Mouse (Mus musculus): ENCODE results near the gene Pafah1b1. TPM values are rescaled to one million over a fixed set of nuclear protein-coding genes. Genes with fewer than 3 reads are reported as not detected.

Gene Pafah1b1
- polyA plus RNA-seq, 1 experiment from 2014 or later, result 45.8 TPM

- peaks cover 22% of the 10 kb centered on the region for H3K4me1 ChIP-seq (replicated peaks)
- H3K27me3 ChIP-seq, result no peaks in the 10 kb centered on the region
- no peaks in the 10 kb centered on the region for H3K9me3 ChIP-seq
- no peak for ATAC-seq (ENCODE audit: low FRiP score, low read depth)
- H3K4me3 ChIP-seq, result no peak overlapping the region
- H3K36me3 ChIP-seq, result no peaks in the 10 kb centered on the region
- no peak overlapping the region for H3K27ac ChIP-seq (replicated peaks)
- H3K4me2 ChIP-seq, result no peak overlapping the region
- H3K9ac ChIP-seq, result no peak overlapping the region
- 69% methylated on average over 5 of the region's 5 CpGs for WGBS
These were observed 89.8 kb downstream of the Pafah1b1 start for GRCm38 (mm10) chr11:74634490-74635275.

- Histone ChIP-seq H3K4me2 (no peak overlapping the region), H3K9me3 (no peaks in the 10 kb centered on the region), H3K36me3 (no peaks in the 10 kb centered on the region), H3K27ac (replicated peaks) (no peak overlapping the region), H3K27me3 (no peaks in the 10 kb centered on the region), H3K4me3 (no peak overlapping the region), H3K4me1 (replicated peaks) (peaks cover 3% of the 10 kb centered on the region), H3K9ac (no peak overlapping the region)
- no peak for ATAC-seq (ENCODE audit: low FRiP score, low read depth)
- WGBS, result 71% methylated on average over 7 of the region's 7 CpGs
These were observed 92.3 kb downstream of the Pafah1b1 start for GRCm38 (mm10) chr11:74631880-74632789.

GRCm38 (mm10) chr11:74627481-74627880, 97.0 kb downstream of the Pafah1b1 start:
- no peaks in the 10 kb centered on the region for H3K9me3 ChIP-seq
- H3K27me3 ChIP-seq, result no peaks in the 10 kb centered on the region
- 85% methylated on average over 3 of the region's 3 CpGs for WGBS
- ATAC-seq (ENCODE audit: low FRiP score, low read depth), result no peak
- H3K27ac ChIP-seq (replicated peaks), result no peak overlapping the region
- H3K4me2 ChIP-seq, result no peak overlapping the region
- no peak overlapping the region for H3K9ac ChIP-seq
- H3K36me3 ChIP-seq, result no peaks in the 10 kb centered on the region
- no peak overlapping the region for H3K4me3 ChIP-seq
- no peaks in the 10 kb centered on the region for H3K4me1 ChIP-seq (replicated peaks)

GRCm38 (mm10) chr11:74625333-74625732, 99.1 kb downstream of the Pafah1b1 start:
- no peak overlapping the region for H3K9ac ChIP-seq
- H3K27me3 ChIP-seq, result no peaks in the 10 kb centered on the region
- no peak overlapping the region for H3K4me2 ChIP-seq
- H3K27ac ChIP-seq (replicated peaks), result no peak overlapping the region
- peaks cover 5% of the 10 kb centered on the region for H3K4me1 ChIP-seq (replicated peaks)
- no peak for ATAC-seq (ENCODE audit: low FRiP score, low read depth)
- H3K36me3 ChIP-seq, result no peaks in the 10 kb centered on the region
- H3K4me3 ChIP-seq, result no peak overlapping the region
- no peaks in the 10 kb centered on the region for H3K9me3 ChIP-seq

Other genes with a start within 250 kb of the Pafah1b1 start
- 13.4 and 16.9 TPM in 2 replicates for gene Rap1gap2, start 113.8 kb downstream of the Pafah1b1 start, polyA plus RNA-seq (2015; fragmentation: Nextera tagmentation; extraction: Ambion mirVana)
- 3.5 and 4.0 TPM in 2 replicates for gene Ccdc92b, start 105.1 kb downstream of the Pafah1b1 start, polyA plus RNA-seq (2015; fragmentation: Nextera tagmentation; extraction: Ambion mirVana)
- 20.8 and 21.3 TPM in 2 replicates for gene Cluh, start 75.2 kb downstream of the Pafah1b1 start, polyA plus RNA-seq (2015; fragmentation: Nextera tagmentation; extraction: Ambion mirVana)
- gene Mettl16, start 46.2 kb upstream of the Pafah1b1 start, polyA plus RNA-seq (2015; fragmentation: Nextera tagmentation; extraction: Ambion mirVana), result 51.9 and 53.5 TPM in 2 replicates
- gene Mnt, start 106.2 kb upstream of the Pafah1b1 start, polyA plus RNA-seq (2015; fragmentation: Nextera tagmentation; extraction: Ambion mirVana), result 8.7 and 9.7 TPM in 2 replicates
- gene Sgsm2, start 172.4 kb upstream of the Pafah1b1 start, polyA plus RNA-seq (2015; fragmentation: Nextera tagmentation; extraction: Ambion mirVana), result 25.9 and 29.9 TPM in 2 replicates
- gene Tsr1, start 173.4 kb upstream of the Pafah1b1 start, polyA plus RNA-seq (2015; fragmentation: Nextera tagmentation; extraction: Ambion mirVana), result 26.5 and 29.0 TPM in 2 replicates
- 13.5 and 14.1 TPM in 2 replicates for gene Smg6, start 201.2 kb upstream of the Pafah1b1 start, polyA plus RNA-seq (2015; fragmentation: Nextera tagmentation; extraction: Ambion mirVana)
- gene Srr, start 201.3 kb upstream of the Pafah1b1 start, polyA plus RNA-seq (2015; fragmentation: Nextera tagmentation; extraction: Ambion mirVana), result 36.3 and 38.3 TPM in 2 replicates

Data from hindbrain, embryonic 15.5 days (tissue).